Mouse (Mus musculus) kidney, adult 2 months (tissue): ENCODE measurements around the gene Scarb2.

Experiments used
- CTCF ChIP-seq: fragments of 200-500 bp; conservative IDR thresholded peaks from 2 replicates; pipeline ENCODE4 v1.5.1; 2011; ENCODE audit warnings: low read depth, mild to moderate bottlenecking, control low read depth, low read length, moderate library complexity, mixed read lengths; ENCODE audit not compliant: insufficient read depth, insufficient read length
- POLR2A ChIP-seq: fragments of 200-500 bp; IDR thresholded peaks from one replicate; pipeline ENCODE4 v1.6.1; 2011; ENCODE audit warnings: low read depth, low read length, control low read depth

GRCm38 (mm10) chr5:92504676-92505400, 1.8 kb downstream of the Scarb2 start:
- TF ChIP-seq CTCF (no peak), POLR2A (no peak)
